Mouse (Mus musculus): Measurements from ENCODE around the gene Gcn1l1.

- no peak for TF ChIP-seq POLR2A (IDR thresholded peaks at IDR 0.05; ENCODE audit: insufficient read depth, low read depth, low read length)
- no peak for TF ChIP-seq CTCF (IDR thresholded peaks at IDR 0.05; ENCODE audit: insufficient read depth, low read depth, low read length)
These were observed 1.1 kb upstream of the Gcn1l1 start for GRCm38 (mm10) chr5:115563771-115564585.

Measured in olfactory bulb, adult 2 months (tissue).